Mouse (Mus musculus) frontal cortex, adult 2 months (tissue): ENCODE measurements at regions not wholly inside any gene's neighbourhood (a gene's known extent, or its start where the extent isn't known, plus 50 kb on each side); places are given as distances from the start of the nearest gene placed in this dataset.
"Not testable (repeated sequence)": the region's sequence is repeated elsewhere in the genome, so short reads cannot be mapped to it uniquely, and the experiment has no call there.

Experiments
- DNase-seq, 2 experiments: peaks; one replicate each; pipeline ENCODE4 v3.0.0; 2022; ENCODE audit warnings: low spot score in 1 of 2; ENCODE audit errors: extremely low spot score in 1 of 2

DNA sequence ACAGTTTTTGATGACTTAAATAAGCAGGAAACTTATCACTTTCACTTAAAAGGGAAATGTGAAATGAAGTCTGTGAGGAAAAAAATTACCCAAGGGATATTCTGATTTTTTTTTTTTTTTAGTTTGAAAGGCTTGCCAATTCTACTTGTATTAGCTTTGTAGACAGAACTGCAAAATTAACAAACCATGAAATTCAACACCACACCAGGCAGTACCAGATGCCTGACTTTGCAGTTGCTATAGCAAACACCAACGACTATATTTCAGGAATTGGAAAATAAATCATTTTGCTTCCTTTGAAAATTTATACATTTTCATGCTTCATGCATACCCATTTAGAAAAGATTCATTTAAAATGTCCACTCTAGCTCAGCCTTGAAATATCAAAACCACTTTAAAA, 1206.6 kb downstream of the Grik2 start:
- DNase-seq, result peak; percentile 5 to 39

DNA sequence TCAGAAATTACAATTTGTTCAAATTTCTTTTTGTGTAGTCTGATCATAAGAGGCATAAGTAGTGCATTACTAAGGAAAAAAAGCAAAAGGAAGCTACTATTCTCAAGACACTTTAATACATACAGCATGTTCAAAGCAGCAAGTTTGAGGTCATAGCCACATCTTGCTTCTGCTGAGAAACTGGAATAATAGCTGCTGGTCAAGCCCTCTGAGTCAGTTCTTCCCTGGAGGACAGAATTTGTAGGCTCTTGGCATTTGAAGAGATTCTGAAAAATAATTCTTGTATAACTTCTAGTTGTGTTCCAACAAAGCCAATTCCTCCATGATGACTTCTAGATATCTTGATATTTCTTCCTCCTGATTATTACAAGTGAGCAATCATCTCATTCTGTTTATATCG, 1207.5 kb downstream of the Grik2 start:
- no peak for DNase-seq

DNA sequence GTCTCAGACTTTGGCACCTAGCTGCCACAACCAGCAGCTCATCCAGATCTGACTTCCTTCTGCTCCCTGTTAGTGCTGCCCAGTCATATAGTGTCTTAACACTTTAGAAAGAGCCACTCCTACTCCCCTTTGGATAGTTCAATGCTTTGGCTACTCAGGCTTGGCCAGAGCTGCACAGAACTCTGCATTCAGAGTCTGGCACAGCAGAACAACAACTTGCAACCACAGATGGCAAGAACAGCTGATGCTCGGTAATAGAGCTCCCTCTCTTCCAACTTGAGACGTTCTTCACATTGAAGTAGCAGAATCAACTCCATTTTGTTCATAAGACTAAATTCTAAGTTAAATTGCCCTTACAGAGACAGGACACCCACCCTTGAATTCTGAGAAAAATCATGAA, 1216.0 kb downstream of the Grik2 start:
- no peak for DNase-seq

DNA sequence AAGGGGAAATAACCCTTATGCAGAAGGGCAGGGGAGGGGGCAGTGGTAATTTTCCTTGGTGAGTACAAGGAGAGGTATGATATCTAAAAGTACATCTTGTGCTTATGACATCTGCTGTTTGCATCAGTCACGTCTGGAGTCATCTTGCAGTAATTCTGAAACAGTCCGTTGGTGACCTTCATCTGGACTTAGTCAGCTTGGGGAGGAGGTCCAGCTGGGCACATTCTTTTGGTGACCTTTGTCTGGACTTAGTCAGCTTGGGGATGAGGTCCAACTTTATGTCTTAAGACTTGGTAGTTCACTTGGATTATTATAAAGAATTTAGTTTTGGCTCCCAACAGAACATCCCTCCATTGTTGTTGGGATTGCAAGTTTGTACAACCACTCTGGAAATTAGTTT, 1238.8 kb downstream of the Grik2 start:
- DNase-seq, result not testable (repeated sequence)

DNA sequence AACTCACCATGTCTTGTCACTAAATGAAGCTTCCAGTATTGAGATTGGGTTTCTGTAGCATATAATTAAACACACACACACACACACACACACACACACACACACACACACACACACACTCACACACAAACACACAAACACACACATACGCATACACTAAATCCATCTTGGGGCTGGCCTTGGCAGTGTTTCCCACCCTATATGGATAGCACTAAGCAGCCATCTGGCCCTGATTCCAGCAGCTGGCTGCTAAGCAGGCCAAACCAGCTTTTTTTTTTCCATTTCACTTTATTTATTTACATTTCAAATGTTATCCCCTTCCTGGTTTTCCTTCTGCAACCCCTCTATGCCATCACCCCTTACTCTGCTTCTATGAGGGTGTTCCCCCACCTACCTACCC, 1266.3 kb downstream of the Grik2 start:
- DNase-seq, result no peak

DNA sequence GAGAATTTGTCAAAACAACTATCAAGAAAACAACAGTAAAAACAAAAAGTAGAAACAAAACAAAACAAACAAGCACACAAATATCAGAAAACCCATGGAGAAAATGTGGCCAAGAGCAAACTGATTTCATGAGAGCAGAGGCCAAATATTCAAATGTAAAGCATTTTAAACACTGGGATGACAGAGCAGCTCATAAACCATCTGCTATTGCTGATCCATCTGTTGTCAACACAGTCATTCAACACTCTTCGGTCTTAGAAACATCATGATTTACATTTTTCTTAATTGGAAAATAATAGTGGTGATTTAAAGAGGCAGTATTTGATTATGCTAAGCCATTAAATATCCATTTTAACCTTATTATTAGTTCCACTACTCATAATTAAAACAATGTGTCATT, 1315.6 kb downstream of the Grik2 start:
- DNase-seq, result no peak

DNA sequence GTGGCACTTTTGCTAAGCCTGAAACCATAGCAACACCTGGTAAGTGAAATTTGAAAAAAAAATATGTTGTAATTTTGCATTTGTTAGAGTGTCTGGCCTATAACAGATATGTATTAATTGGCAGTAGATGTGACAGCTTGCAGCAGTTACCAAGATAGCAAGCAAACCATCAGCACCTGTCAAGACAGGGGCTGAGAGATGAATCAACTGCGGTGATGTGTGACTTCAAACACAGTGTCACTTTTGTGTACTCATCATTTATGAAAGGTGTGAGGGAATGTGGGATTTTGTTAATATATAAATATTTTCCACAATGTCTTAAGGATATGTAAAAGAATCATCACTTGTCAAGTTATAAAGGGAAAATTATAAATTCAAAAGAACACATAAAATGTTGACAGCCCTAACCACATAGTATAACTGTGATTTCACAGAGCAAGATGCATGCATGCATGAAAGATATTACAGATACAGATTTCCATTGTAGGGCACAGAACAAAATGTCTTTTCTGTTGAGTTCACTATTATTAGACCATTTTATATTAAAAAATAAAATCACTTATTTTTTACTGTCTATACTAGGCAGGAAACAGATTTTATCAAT, 1344.7 kb downstream of the Grik2 start:
- peak in 1 of 2 experiments; percentile 1 for DNase-seq

DNA sequence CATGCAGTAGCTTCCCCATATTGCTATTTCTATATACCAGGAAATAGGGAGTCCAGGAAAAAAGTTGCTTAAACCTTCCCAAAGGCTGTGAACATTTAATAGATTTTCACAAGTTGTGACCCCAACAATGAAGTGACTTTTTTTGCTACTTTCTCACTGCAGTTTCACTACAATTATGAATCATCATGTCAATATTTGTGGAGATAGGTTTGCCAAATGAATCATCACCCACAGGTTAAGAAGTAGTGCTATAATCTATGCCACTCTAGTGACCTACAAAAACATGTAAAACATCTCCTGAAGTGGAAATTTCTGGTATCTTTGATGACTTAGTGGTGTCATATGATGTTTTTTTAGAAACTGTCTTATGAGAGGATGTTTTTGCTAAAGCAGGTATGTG, 1355.3 kb downstream of the Grik2 start:
- no peak for DNase-seq

DNA sequence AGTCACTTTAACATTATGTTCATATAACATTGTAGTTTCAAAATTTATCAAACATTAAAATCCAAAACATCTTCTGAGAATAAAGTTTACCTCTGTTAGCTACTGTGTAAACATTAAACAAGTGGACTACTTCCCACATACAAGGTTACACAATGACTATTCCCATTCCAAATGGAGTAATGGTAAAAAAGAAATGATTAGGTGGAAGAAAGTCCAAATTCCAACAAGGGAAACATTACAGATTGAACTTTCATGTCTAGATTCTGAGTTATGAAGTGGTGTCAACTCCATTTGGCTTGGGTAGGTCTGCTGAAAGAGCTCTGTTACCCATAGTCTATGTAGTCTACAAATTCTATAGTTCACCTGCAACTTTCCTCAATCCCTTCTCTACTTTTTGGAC, 1363.1 kb downstream of the Grik2 start:
- DNase-seq, result no peak

DNA sequence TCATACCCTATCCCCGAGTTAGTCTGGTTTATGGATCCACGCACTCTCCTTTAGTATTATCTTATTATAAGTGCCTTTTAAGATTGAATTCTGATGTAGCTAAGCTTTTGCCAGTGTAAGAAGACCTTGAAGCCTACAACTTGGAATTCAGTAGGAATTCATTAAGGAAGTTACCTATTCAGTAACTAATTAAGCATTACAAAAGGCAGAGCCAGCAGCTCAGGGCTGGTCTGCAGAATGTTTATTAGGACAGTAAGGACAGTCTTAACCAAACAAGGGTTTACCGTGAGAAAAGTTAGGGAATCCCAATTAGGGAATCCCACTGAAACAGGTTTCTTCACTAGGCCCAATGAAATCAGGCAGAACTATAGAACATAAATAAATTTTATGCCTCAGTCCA, 1383.5 kb downstream of the Grik2 start:
- DNase-seq, result no peak
